Mouse (Mus musculus): Measurements from ENCODE around the gene Mreg. TPM values are rescaled to one million over a fixed set of nuclear protein-coding genes. Genes with fewer than 3 reads are reported as not detected.
"Not testable (repeated sequence)": the region's sequence is repeated elsewhere in the genome, so short reads cannot be mapped to it uniquely, and the experiment has no call there.

Mreg gene
- polyA plus RNA-seq, 1 experiment from 2014 or later, result 34.6 TPM

DNA sequence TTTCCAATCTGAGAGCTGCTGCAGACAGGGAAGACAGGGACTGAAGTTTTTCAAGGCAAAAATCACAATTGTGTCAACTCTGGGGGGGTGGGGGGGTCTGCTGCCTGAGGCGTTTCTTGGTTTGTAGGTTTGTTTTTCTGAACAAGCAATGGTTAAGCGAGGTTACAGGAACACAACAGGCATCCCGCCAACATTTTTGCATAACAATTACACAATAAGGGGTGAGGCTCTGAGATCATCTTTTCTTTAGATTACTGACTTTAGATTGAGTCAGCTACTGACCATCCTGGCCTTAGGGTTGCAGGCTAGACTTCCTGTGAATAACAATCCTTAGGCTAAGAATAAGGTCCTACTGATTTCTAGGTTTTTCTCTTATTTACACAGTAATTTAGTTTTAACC lies 16.9 kb upstream of the Mreg start:
- TF ChIP-seq EP300 (optimal IDR thresholded peaks at IDR 0.05) (no peak), CTCF (IDR thresholded peaks at IDR 0.05; ENCODE audit: low read depth) (no peak)
- Histone ChIP-seq H3K4me2 (replicated peaks; ENCODE audit: low read depth) (no peak overlapping the region), H3K27ac (replicated peaks) (no peak overlapping the region), H3K9me3 (ENCODE audit: control insufficient read depth, low read length) (no peaks in the 10 kb centered on the region), H3K9ac (ENCODE audit: low read length) (no peak overlapping the region), H3K4me1 (replicated peaks; ENCODE audit: control insufficient read depth, insufficient read depth) (no peaks in the 10 kb centered on the region), H3K4me3 (ENCODE audit: low read depth, low read length) (no peak overlapping the region), H3K36me3 (ENCODE audit: control insufficient read depth, insufficient read depth, low read length) (no peaks in the 10 kb centered on the region), H3K27me3 (ENCODE audit: control insufficient read depth, insufficient read depth, low read length) (no peaks in the 10 kb centered on the region)
- ATAC-seq (ENCODE audit: low FRiP score, low TSS enrichment), result no peak
- 39% methylated on average over 3 of the region's 3 CpGs for WGBS
- no peak for DNase-seq (ENCODE audit: low spot score)

DNA sequence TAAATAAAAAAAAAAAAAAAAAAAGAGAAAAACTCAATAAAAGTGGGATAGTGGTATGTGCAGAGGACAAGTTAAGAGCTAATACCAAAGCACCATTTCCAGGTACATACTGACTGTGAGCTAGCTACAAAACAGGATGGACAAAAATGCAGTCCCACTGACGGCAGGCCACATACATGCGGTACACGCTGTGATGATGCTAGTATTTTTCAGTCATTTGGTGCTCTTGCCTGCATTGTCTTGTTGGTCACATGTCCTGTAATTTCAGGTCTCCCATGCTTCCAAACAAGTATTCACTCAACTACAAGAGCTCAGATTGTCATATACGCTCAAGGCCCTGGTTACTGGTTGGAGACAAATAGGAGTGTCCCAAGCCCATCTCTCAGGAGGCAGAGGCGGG lies 15.4 kb upstream of the Mreg start:
- Histone ChIP-seq H3K36me3 (ENCODE audit: control insufficient read depth, insufficient read depth, low read length) (no peaks in the 10 kb centered on the region), H3K4me3 (ENCODE audit: low read depth, low read length) (no peak overlapping the region), H3K4me2 (replicated peaks; ENCODE audit: low read depth) (no peak overlapping the region), H3K9me3 (ENCODE audit: control insufficient read depth, low read length) (no peaks in the 10 kb centered on the region), H3K27ac (replicated peaks) (no peak overlapping the region), H3K27me3 (ENCODE audit: control insufficient read depth, insufficient read depth, low read length) (no peaks in the 10 kb centered on the region), H3K9ac (ENCODE audit: low read length) (no peak overlapping the region), H3K4me1 (replicated peaks; ENCODE audit: control insufficient read depth, insufficient read depth) (no peaks in the 10 kb centered on the region)
- ATAC-seq (ENCODE audit: low FRiP score, low TSS enrichment) (no peak), DNase-seq (ENCODE audit: low spot score) (no peak)
- WGBS, result 82% methylated on average over 5 of the region's 5 CpGs
- TF ChIP-seq CTCF (IDR thresholded peaks at IDR 0.05; ENCODE audit: low read depth) (no peak), EP300 (optimal IDR thresholded peaks at IDR 0.05) (no peak)

DNA sequence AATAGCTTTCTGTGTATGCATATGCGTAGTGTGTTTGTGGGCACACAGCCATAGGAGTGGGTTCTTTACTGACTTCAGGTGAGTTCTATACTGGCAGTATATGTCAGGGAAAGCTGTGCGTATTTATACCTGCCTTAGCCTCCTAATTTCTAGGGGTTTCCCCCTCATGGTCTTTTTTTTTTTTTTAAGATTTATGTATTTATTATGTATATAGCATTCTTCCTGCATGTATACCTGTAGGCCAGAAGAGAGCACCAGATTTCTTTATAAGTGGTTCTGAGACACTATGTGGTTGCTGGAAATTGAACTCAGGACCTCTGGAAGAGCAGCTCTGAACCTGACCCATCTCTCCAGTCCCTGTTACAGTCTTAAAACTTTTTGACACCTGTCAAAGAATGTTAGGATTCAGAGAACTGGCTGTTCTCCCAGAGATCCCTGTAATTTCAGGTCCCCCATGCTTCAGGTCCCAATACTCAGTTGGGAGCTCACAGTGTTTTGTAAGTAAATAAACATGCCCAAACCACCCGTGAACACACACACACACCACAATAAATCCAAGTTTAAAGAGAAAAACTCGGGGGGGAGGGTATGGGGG lies 14.9 kb upstream of the Mreg start:
- H3K4me3 ChIP-seq (ENCODE audit: low read depth, low read length), result no peak overlapping the region
- no peak for ATAC-seq (ENCODE audit: low FRiP score, low TSS enrichment)
- no peak overlapping the region for H3K9ac ChIP-seq (ENCODE audit: low read length)
- TF ChIP-seq CTCF (IDR thresholded peaks at IDR 0.05; ENCODE audit: low read depth) (no peak), EP300 (optimal IDR thresholded peaks at IDR 0.05) (no peak)
- no peak overlapping the region for H3K4me2 ChIP-seq (replicated peaks; ENCODE audit: low read depth)
- no peak overlapping the region for H3K27ac ChIP-seq (replicated peaks)
- H3K9me3 ChIP-seq (ENCODE audit: control insufficient read depth, low read length), result no peaks in the 10 kb centered on the region
- no peaks in the 10 kb centered on the region for H3K36me3 ChIP-seq (ENCODE audit: control insufficient read depth, insufficient read depth, low read length)
- no peaks in the 10 kb centered on the region for H3K27me3 ChIP-seq (ENCODE audit: control insufficient read depth, insufficient read depth, low read length)
- DNase-seq (ENCODE audit: low spot score), result no peak
- no peaks in the 10 kb centered on the region for H3K4me1 ChIP-seq (replicated peaks; ENCODE audit: control insufficient read depth, insufficient read depth)
- WGBS, result 35% methylated on average over 4 of the region's 4 CpGs

DNA sequence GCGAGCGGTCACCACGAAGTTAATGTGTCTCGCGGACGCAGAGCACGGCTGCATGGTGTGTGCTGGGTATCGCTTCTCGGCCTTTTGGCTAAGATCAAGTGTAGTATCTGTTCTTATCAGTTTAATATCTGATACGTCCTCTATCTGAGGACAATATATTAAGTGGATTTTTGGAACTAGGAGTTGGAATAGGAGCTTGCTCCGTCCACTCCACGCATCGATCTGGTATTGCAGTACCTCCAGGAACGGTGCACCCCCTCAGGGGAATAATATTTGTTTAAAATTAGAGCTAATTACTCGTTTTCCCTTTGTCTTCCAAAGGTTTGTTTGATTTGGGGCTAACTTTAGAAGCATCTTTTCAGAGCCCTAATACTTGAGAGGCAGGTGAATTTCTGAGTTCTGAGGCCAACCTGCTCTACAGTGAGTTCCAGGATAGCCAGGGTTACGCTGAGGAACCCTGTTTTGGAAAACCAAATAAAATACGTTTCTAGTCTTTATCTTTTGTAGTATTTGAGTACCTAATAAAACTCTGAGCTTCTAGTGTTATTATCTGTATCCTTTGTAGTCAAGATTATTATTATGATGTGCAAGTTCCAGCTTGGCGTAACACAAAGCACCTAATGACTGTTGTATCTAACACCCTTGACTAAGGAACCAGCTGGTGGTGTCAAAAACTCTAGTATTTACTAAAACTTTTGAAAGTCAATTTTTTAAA lies 14.2 kb upstream of the Mreg start:
- TF ChIP-seq CTCF (IDR thresholded peaks at IDR 0.05; ENCODE audit: low read depth) (no peak), EP300 (optimal IDR thresholded peaks at IDR 0.05) (no peak)
- Histone ChIP-seq H3K9me3 (ENCODE audit: control insufficient read depth, low read length) (no peaks in the 10 kb centered on the region), H3K9ac (ENCODE audit: low read length) (peak overlapping the region; percentile 56; the same call in 1 of the 2 replicates), H3K36me3 (ENCODE audit: control insufficient read depth, insufficient read depth, low read length) (no peaks in the 10 kb centered on the region), H3K4me1 (replicated peaks; ENCODE audit: control insufficient read depth, insufficient read depth) (no peaks in the 10 kb centered on the region), H3K27ac (replicated peaks) (no peak overlapping the region), H3K4me2 (replicated peaks; ENCODE audit: low read depth) (peak overlapping the region; percentile 70), H3K4me3 (ENCODE audit: low read depth, low read length) (peak overlapping the region; percentile 48), H3K27me3 (ENCODE audit: control insufficient read depth, insufficient read depth, low read length) (no peaks in the 10 kb centered on the region)
- 2% methylated on average over 9 of the region's 18 CpGs for WGBS
- DNase-seq (ENCODE audit: low spot score) (peak; percentile 45), ATAC-seq (ENCODE audit: low FRiP score, low TSS enrichment) (peak; percentile 81)

DNA sequence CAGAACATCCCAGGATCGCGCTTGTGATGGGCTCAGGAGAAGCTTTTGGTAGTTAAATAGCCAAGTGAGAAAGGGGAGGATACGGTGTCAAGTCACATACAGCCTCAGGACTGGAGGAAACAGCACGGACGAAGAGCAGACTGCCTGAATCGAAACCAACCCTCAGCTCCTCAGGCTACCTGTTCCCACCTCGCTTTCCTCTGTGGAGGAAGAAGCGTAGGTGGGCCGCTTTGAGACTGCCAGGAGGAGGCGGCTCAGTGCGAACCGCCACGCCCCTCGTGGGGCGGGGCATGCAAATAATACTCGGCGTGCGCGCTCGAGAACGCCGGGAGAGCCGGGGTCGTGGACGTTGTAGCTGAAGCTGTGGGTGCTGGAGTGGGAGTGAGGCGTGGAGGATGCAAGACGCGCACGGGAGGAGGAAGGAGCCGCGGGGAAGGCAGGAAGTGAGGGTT lies 13.6 kb upstream of the Mreg start:
- WGBS, result under 1% methylated on average over 25 of the region's 31 CpGs
- 0 out of 2 replicates have a peak, but pooled peaks have one; percentile 22 for TF ChIP-seq CTCF (IDR thresholded peaks at IDR 0.05; ENCODE audit: low read depth)
- H3K36me3 ChIP-seq (ENCODE audit: control insufficient read depth, insufficient read depth, low read length); H3K27me3 ChIP-seq (ENCODE audit: control insufficient read depth, insufficient read depth, low read length); H3K9me3 ChIP-seq (ENCODE audit: control insufficient read depth, low read length); H3K4me1 ChIP-seq (replicated peaks; ENCODE audit: control insufficient read depth, insufficient read depth): not testable (repeated sequence)
- Histone ChIP-seq H3K27ac (replicated peaks) (0 out of 2 replicates have a peak overlapping the region, but pooled peaks have one; percentile 24), H3K4me2 (replicated peaks; ENCODE audit: low read depth) (peak overlapping the region; percentile 70), H3K9ac (ENCODE audit: low read length) (peak overlapping the region; percentile 56), H3K4me3 (ENCODE audit: low read depth, low read length) (peak overlapping the region; percentile 48)
- ATAC-seq (ENCODE audit: low FRiP score, low TSS enrichment), result peak; percentile 88
- DNase-seq (ENCODE audit: low spot score), result peak; percentile 85

All from stomach, postnatal 0 days (tissue).